Mouse (Mus musculus): ENCODE measurements around the gene Thrb.

GRCm38 (mm10) chr14:17691246-17691645, 31.2 kb downstream of the Thrb start:
- TF ChIP-seq CTCF (IDR thresholded peaks at IDR 0.05; ENCODE audit: low read depth, low read length) (no peak), POLR2A (IDR thresholded peaks at IDR 0.05; ENCODE audit: insufficient read depth, low read length) (no peak)
